Mouse (Mus musculus) heart, embryonic 14.5 days (tissue): ENCODE results near the gene Pdpn. TPM values are rescaled to one million over a fixed set of nuclear protein-coding genes. Genes with fewer than 3 reads are reported as not detected.
A peak's percentile ranks its signal among the peaks of the same experiment; 100 is the strongest.

Experiments used
- ATAC-seq: fragments of 200-750 bp; cut with Nextera tagmentation; 2 replicates; pipeline ENCODE4 v1.8.0; 2017; ENCODE audit warnings: low read depth, moderate TSS enrichment; ENCODE audit not compliant: insufficient number of reproducible peaks, insufficient read depth, low FRiP score
- H3K27ac ChIP-seq, 2 experiments: fragments of 200-500 bp in 1 of 2; fragments of 300-500 bp in 1 of 2; sonication (generic) in 1 of 2; replicated peaks in 1 of 2; 2 replicates each; pipeline ENCODE4 v1.5.1; 2012 to 2014; ENCODE audit warnings: low read depth in 2 of 2, low read length in 2 of 2, control low read depth in 1 of 2, mild to moderate bottlenecking in 1 of 2, mixed read lengths in 1 of 2; ENCODE audit not compliant: control insufficient read depth in 1 of 2, insufficient read depth in 1 of 2
- H3K27me3 ChIP-seq: fragments of 300-500 bp; sonication (generic); 2 replicates; pipeline ENCODE4 v1.6.1; 2014; ENCODE audit warnings: mild to moderate bottlenecking, low read length, control low read depth; ENCODE audit not compliant: control insufficient read depth, insufficient read depth
- H3K36me3 ChIP-seq: fragments of 300-500 bp; sonication (generic); 2 replicates; pipeline ENCODE4 v1.6.1; 2014; ENCODE audit warnings: mild to moderate bottlenecking, control low read depth, low read length, mixed read lengths; ENCODE audit not compliant: control insufficient read depth, insufficient read depth
- H3K4me1 ChIP-seq, 2 experiments: fragments of 200-500 bp in 1 of 2; fragments of 300-500 bp in 1 of 2; sonication (generic) in 1 of 2; 2 replicates each; pipeline ENCODE4 v1.6.1; 2012 to 2014; ENCODE audit warnings: low read length in 2 of 2, control low read depth in 1 of 2, mixed read lengths in 1 of 2; ENCODE audit not compliant: control insufficient read depth in 2 of 2, insufficient read depth in 2 of 2
- H3K4me2 ChIP-seq: fragments of 300-500 bp; sonication (generic); 2 replicates; pipeline ENCODE4 v1.6.1; 2014; ENCODE audit warnings: mild to moderate bottlenecking, low read length
- H3K4me3 ChIP-seq, 2 experiments: fragments of 200-500 bp in 1 of 2; fragments of 300-500 bp in 1 of 2; sonication (generic) in 1 of 2; 2 replicates each; pipeline ENCODE4 v1.5.1; 2012 to 2014; ENCODE audit warnings: low read length in 2 of 2, mild to moderate bottlenecking in 2 of 2, control low read depth in 1 of 2, low read depth in 1 of 2, moderate library complexity in 1 of 2; ENCODE audit not compliant: control insufficient read depth in 1 of 2, insufficient read depth in 1 of 2
- H3K9ac ChIP-seq: fragments of 300-500 bp; sonication (generic); 2 replicates; pipeline ENCODE4 v1.6.1; 2014; ENCODE audit warnings: mild to moderate bottlenecking, low read length
- H3K9me3 ChIP-seq: fragments of 300-500 bp; sonication (generic); 2 replicates; pipeline ENCODE4 v1.6.1; 2016; ENCODE audit warnings: low read length, control low read depth; ENCODE audit not compliant: control insufficient read depth
- WGBS: fragments of 180-500 bp; shearing (Covaris S2); extraction: QIAGEN DNeasy Blood & Tissue Kit; methylation state at CpG from one replicate; pipeline ENCODE4 v1.1.7; 2014; 5-methylcytosine and 5-hydroxymethylcytosine counted together
- polyA plus RNA-seq: library from polyadenylated mRNA; unstranded; fragments of >200 nt; fragmentation: Nextera tagmentation; extraction: Ambion mirVana; gene quantifications from 2 replicates; pipeline ENCODE4 v1.2.1, GENCODE M21; 2014

The Pdpn gene
- polyA plus RNA-seq, 1 experiment from 2014 or later = 26.9 TPM

DNA sequence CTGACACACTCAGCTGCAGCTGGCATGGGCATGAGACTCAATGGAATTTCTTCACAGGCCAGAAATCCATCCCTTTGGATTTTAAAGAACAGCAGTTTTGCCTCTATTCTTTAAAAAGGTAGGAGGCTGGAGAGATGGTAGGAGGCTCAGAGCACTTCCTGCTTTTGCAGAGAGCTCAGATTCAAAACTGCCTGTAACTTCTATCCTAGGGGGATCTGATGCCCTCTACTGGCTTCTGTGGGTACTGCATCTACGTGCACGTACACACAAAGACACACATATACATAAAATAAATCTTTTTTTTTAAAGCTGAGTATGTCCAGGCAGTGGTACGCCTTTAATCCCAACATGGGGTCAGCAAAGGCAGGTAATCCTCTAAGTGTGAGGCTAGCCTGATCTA lies 19.2 kb downstream of the Pdpn start:
- no peaks in the 10 kb centered on the region for H3K36me3 ChIP-seq
- H3K9me3 ChIP-seq = no peaks in the 10 kb centered on the region
- no peak overlapping the region for H3K9ac ChIP-seq
- peaks cover 11 to 12% of the 10 kb centered on the region in 2 experiments for H3K4me1 ChIP-seq
- H3K4me2 ChIP-seq = no peak overlapping the region
- no peak overlapping the region for H3K4me3 ChIP-seq
- no peaks in the 10 kb centered on the region for H3K27me3 ChIP-seq
- no peak for ATAC-seq
- H3K27ac ChIP-seq = peak overlapping the region in 1 of 2 experiments; percentile 49; a peak in 1 of 4 replicates
- 83% methylated on average over 3 of the region's 3 CpGs for WGBS

DNA sequence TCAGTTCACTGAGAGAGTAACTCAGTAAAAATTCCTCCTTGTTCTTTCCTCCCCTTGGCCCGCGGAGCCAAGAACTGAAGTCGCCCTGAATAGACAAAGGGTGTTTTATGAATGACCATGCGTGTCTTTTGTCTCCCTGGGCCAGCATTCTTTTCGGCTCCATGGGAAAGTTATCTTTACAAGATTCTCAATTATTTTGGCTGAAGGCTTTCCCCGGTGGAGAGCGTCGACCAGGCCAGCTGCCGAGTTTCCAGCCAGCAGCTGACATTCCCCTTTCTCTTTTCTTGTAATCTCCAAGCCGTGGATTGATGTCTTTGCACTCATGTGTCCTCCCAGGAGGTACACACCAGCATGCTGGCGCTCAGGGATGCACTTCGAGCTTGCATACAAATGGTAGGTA lies 19.7 kb downstream of the Pdpn start:
- whole genome bisulfite sequencing = 46% methylated on average over 12 of the region's 12 CpGs
- ATAC-seq = no peak
- Histone ChIP-seq H3K4me1 (peaks cover 11 to 12% of the 10 kb centered on the region in 2 experiments), H3K27me3 (no peaks in the 10 kb centered on the region), H3K4me2 (no peak overlapping the region), H3K27ac (peak overlapping the region in 1 of 2 experiments; percentile 49; a peak in 2 of 4 replicates), H3K9ac (no peak overlapping the region), H3K36me3 (no peaks in the 10 kb centered on the region), H3K4me3 (no peak overlapping the region), H3K9me3 (no peaks in the 10 kb centered on the region)

DNA sequence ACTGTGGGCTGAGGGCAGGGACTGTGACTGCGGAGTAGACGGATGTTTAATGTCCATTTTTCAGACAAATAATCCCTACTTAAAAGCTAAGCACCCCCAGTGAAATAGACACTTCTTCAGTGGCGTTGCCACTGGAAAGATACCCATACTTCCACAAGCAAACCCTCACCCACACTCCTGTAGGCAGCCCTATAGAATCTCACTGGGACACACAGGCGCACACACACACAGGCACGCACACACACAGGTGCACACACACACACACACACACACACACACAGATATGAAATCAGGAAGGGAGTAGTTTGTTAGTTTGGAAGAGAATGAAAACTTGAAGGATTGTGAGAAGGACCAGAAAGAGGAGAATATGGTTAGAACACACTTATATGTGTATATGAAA lies 20.3 kb downstream of the Pdpn start:
- H3K9me3 ChIP-seq = no peaks in the 10 kb centered on the region
- no peak overlapping the region for H3K9ac ChIP-seq
- no peaks in the 10 kb centered on the region for H3K36me3 ChIP-seq
- ATAC-seq = no peak
- H3K4me1 ChIP-seq = peaks cover 11 to 12% of the 10 kb centered on the region in 2 experiments
- H3K4me2 ChIP-seq = no peak overlapping the region
- no peak overlapping the region for H3K4me3 ChIP-seq
- 89% methylated on average over 5 of the region's 5 CpGs for WGBS
- H3K27ac ChIP-seq = no peak overlapping the region
- no peaks in the 10 kb centered on the region for H3K27me3 ChIP-seq

- H3K27ac ChIP-seq = no peak overlapping the region
- H3K27me3 ChIP-seq = no peaks in the 10 kb centered on the region
- H3K4me3 ChIP-seq = no peak overlapping the region
- H3K9me3 ChIP-seq = no peaks in the 10 kb centered on the region
- peak; percentile 31; the same call in 1 of the 2 replicates for ATAC-seq
- no peaks in the 10 kb centered on the region for H3K36me3 ChIP-seq
- 49% methylated on average over 14 of the region's 14 CpGs for WGBS
- no peak overlapping the region for H3K4me2 ChIP-seq
- H3K9ac ChIP-seq = no peak overlapping the region
- peaks cover 11 to 12% of the 10 kb centered on the region in 2 experiments for H3K4me1 ChIP-seq
Observed at GRCm38 (mm10) chr4:143278429-143278871, 20.9 kb downstream of the Pdpn start.

DNA sequence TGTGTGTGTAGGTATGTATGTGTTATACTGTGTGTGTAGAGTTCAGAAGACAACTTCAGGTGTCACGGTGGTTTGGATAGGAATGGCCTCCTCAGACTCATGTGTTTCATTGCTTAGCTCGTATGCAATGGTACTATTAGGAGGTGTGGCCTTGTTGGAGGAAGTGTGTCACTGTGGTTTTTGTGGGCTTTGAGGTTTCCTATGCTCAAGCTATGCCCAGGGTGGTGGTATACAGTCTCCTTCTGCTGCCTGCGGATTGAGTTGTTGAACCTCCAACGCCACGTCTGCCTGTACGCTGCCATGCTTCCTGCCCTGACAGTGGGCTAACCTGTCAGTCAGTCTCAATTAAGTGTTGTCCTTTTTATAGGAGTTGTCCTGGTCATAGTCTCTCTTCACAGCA lies 22.0 kb downstream of the Pdpn start:
- H3K9me3 ChIP-seq = no peaks in the 10 kb centered on the region
- WGBS = 89% methylated on average over 6 of the region's 6 CpGs
- H3K4me3 ChIP-seq = no peak overlapping the region
- peaks cover 11% of the 10 kb centered on the region in 2 experiments for H3K4me1 ChIP-seq
- no peak overlapping the region for H3K4me2 ChIP-seq
- no peaks in the 10 kb centered on the region for H3K27me3 ChIP-seq
- no peak overlapping the region for H3K27ac ChIP-seq
- no peaks in the 10 kb centered on the region for H3K36me3 ChIP-seq
- no peak for ATAC-seq
- no peak overlapping the region for H3K9ac ChIP-seq

DNA sequence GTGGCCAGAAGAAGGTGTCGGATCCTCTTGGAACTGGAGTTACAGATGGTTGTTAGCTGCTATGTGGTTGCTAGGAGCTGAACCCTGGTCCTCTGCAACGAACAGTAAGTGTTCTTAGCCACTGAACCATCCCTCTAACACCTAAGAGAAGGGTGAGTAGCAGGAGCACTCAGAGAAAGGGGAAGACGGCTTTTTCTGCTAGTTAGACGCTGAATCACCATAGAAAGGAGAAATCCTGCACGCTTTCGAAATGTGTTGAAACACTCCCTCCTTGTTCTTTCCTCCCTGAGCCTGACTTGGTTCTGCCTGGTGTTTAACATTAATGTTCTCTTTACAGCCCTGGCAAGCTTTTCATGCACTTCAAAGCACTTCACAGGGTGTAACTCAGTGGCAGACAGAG lies 27.8 kb downstream of the Pdpn start:
- H3K9me3 ChIP-seq = no peaks in the 10 kb centered on the region
- no peak overlapping the region for H3K9ac ChIP-seq
- no peak overlapping the region for H3K27ac ChIP-seq
- no peak for ATAC-seq
- no peaks in the 10 kb centered on the region for H3K27me3 ChIP-seq
- H3K4me2 ChIP-seq = no peak overlapping the region
- no peaks in the 10 kb centered on the region for H3K36me3 ChIP-seq
- 81% methylated on average over 6 of the region's 6 CpGs for WGBS
- no peak overlapping the region for H3K4me3 ChIP-seq
- no peaks in the 10 kb centered on the region for H3K4me1 ChIP-seq

- Histone ChIP-seq H3K4me1 (no peaks in the 10 kb centered on the region), H3K36me3 (no peaks in the 10 kb centered on the region), H3K9me3 (no peaks in the 10 kb centered on the region), H3K27me3 (no peaks in the 10 kb centered on the region), H3K9ac (no peak overlapping the region), H3K27ac (no peak overlapping the region), H3K4me2 (no peak overlapping the region), H3K4me3 (no peak overlapping the region)
- 31% methylated on average over 3 of the region's 3 CpGs for WGBS
- ATAC-seq = no peak
Observed at GRCm38 (mm10) chr4:143270903-143271302, 28.5 kb downstream of the Pdpn start.

DNA sequence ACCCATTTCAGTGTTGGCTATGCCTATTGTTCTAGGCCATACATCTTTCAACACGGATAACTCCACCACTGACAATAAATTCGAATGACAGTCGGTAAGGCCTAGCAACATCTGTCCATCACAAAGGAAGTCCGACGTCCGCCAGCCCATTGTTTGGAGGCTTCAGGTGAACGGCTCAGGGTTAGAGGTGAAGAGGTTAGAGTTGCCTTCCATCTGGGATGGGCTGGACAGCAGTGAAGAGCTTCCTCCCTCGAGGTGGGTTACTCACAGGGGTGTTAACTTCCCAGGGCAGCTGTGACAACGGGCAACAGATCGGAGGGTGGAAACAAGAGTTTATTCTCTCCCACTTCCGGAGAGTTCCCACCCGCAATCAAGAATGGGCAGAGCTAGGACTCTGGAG lies 36.7 kb downstream of the Pdpn start:
- Histone ChIP-seq H3K27me3 (no peaks in the 10 kb centered on the region), H3K4me3 (no peak overlapping the region), H3K27ac (no peak overlapping the region), H3K9me3 (no peaks in the 10 kb centered on the region), H3K9ac (no peak overlapping the region), H3K4me2 (no peak overlapping the region), H3K36me3 (no peaks in the 10 kb centered on the region), H3K4me1 (no peaks in the 10 kb centered on the region)
- no peak for ATAC-seq
- WGBS = 77% methylated on average over 12 of the region's 12 CpGs
